Mouse (Mus musculus) c-Kit-positive CD71-positive TER-119-negative erythroid progenitor cells, embryonic 14.5 days (primary cell): ENCODE results near the gene Hpgd.

Source experiments
- DNase-seq: peaks from one replicate; pipeline ENCODE4 v3.0.0-alpha.2; 2013; ENCODE audit warnings: low read depth

Gene Hpgd

DNA sequence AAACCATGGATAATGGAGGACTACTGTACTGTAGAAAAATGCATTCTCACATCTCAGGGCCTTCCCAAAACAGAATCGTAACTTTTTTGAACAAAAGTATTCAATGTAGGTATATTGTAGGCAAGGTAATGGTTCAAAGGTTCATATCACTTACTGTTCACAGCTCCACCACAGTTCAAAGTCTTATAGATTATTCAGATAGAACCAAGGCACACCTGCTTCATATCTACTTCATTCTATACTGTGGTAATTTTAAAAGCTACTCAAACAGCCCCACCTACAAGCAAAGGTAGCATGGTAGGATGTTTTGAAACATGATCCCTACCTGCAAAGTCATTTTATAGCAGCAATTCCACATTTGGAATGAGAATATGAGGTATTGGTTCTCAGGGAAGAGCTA lies 28.9 kb downstream of the Hpgd start:
- no peak for DNase-seq

- no peak for DNase-seq
Measured at GRCm38 (mm10) chr8:56327709-56328108, 33.3 kb downstream of the Hpgd start.

DNA sequence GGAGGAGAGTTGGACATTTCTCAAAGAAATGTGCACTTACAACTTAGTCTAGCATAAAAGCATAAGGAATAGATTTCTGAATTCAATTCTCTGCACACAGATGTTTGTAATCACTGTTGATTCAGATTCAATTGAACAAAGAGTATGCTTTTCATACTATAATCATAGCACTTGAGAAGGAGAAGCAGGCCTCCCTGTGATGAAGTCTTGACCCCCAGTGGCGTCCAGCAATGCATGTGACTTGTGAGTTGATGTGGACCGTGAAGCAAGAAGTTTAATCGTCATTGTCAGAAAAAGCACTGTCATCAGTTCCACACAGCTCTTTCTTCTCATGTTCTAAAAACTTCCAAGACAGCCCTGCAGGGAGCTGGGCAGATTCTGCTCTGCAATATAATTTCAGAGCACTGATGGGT lies 33.8 kb downstream of the Hpgd start:
- DNase-seq, result no peak

DNA sequence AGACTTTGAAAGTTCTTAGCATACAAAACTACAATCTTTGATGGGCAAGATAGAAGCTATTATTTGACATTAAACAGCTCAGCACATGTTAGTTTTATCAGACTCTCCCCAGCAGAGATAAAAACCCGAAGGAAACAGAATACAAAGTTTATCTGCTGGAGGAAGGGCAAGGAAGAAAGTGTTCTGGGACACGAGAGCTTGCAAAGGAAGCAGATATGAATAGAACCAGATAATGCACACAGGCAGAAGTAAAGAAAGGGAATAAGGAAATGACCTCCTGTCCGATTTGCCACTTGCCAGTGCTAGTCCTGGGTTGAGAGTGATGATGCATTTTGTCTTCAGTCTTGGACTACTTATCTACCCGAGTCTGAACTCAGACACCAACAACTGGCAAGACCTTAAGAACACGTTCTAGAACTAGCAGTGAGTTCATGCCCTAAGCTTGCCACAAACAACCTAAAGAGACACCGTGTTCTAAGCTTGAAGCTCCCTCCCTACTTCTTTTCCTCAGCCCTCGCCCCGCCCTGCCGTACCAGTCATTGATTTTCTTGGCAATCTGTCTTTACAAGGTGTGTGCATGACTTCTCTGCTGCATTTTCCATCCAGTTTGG lies 41.1 kb downstream of the Hpgd start:
- DNase-seq, result no peak

DNA sequence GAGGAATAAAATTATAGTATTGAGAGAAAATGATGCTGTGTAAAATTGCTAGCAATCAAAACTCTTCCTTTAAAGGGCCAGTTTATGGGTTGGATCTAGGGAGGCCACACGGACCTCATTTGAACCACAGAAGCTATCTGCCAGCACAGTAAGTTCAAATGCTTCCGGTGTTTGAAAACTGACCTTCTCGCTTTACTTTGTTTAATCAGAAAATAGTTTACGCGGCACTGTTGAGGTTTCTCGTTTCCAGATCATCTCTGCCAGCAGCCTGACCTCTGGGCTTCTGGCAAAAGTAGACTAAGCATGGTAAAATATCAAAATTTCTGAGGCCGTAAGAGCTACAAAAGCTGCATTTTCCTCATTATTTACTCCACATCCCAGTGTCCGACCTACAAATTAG lies 42.4 kb downstream of the Hpgd start:
- no peak for DNase-seq

GRCm38 (mm10) chr8:56343505-56343904 lies 49.1 kb downstream of the Hpgd start:
- no peak for DNase-seq

GRCm38 (mm10) chr8:56343940-56344339 lies 49.6 kb downstream of the Hpgd start:
- DNase-seq, result no peak

DNA sequence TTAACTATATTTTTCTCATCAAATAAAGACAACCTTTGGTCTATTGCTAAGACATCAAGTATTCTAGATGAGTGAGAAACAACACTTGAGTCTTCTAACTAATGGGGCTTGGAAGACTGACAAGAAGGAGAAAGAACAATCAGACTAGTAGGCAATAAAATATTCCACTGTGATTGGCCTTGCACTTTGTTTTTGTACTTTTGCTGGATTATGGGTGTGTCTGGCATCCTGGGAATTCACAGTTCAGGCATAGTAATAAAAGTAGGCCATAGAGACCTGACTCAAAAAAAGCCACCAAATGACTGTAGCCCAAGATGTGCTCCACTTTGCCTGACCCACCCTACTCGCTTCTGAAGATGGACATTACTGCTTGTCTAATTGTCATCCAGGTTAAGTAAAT lies 50.0 kb downstream of the Hpgd start:
- no peak for DNase-seq

GRCm38 (mm10) chr8:56345641-56346420 lies 51.4 kb downstream of the Hpgd start:
- DNase-seq, result no peak

DNA sequence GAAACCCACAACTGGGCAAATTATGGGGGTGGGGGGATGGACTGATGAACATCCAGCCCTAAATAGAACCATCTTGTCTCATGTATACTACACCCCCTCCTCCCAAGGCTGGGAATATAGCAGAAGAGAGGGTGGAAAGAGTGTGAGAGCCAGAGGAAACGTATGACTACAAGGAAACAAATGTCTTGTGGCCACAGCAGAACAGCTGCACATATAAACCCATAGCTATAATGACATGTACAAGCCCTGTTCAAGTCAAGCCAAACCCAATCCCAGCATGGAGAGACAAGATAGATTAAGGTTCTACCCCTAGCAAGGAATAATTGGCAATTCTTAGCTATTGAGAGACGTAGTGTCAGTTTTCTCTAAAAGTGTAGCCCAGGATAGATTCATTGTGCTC lies 68.8 kb downstream of the Hpgd start:
- DNase-seq, result no peak
